Comparison of ENCODE assay signal across 9 mouse cellular contexts in the genomic region with DNA sequence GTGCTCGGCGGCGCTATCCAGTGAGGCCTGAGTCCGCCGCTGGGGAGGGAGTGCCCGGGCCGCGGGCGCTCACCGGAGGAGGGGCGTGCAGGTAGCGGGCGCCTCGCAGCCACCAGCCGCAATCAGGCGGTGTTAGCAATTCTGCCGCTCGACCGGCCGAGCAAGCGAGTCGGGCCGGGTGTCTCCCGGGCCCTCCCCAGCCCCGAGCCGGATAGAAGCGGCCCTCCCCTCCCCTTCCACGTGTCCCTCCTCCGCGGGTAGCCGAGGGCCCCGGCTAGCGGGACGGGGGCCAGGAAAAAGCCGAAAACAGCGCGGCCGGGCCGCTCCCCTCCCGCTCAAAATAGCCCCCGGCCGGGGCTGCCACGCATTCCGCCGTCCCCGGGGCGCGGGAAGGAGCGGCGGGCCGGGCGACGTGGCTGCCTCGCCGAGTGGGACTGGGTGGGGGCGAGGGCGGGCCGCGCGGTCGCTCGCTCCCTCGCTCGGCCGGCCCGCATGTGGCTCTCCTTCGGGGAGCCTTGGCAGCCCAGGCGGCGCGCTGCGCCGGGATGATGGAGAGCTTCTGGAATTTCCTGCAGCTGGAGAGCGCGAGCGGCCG. TPM values are rescaled to one million over a fixed set of nuclear protein-coding genes. Genes with fewer than 3 reads are reported as not detected.
A peak's percentile ranks its signal among the peaks of the same experiment; 100 is the strongest.
DNase-seq lines count a peak whose midpoint lies in the region; ATAC-seq and TF ChIP-seq lines count a peak whose summit lies in the region.
"Had no signal": no experiment of that assay in that cellular context is flagged by ENCODE, and none has a peak within 500 bp of the region (broad histone marks: within the 10 kb centered on the region; RNA-seq: fewer than 3 reads in every experiment).

No protein-coding gene starts in this region.

- H3K4me1 ChIP-seq in bone marrow macrophage, adult 2 months (ENCODE audit: control insufficient read depth, insufficient read depth, low read length) = no peaks in the 10 kb centered on the region
- peaks cover 59% of the 10 kb centered on the region for H3K4me1 ChIP-seq in kidney, embryonic 14.5 days (ENCODE audit: control insufficient read depth, insufficient read depth, low read length)
- H3K4me1 ChIP-seq in stomach, embryonic 16.5 days (ENCODE audit: control insufficient read depth, insufficient read depth, low read length) = peaks cover 50% of the 10 kb centered on the region

- H3K9me3 ChIP-seq in kidney, embryonic 14.5 days (ENCODE audit: control insufficient read depth, low read length) = no peaks in the 10 kb centered on the region
- no peaks in the 10 kb centered on the region for H3K9me3 ChIP-seq in stomach, embryonic 16.5 days (replicated peaks; ENCODE audit: control insufficient read depth, low read length)

- TF ChIP-seq POLR2A in bone marrow macrophage, adult 2 months (IDR thresholded peaks at IDR 0.05; ENCODE audit: borderline replicate concordance, low read depth, low read length) = no peak

- H3K4me3 ChIP-seq in bone marrow macrophage, adult 2 months (ENCODE audit: insufficient read depth, low read length) = peak overlapping the region; percentile 51
- peak overlapping the region; percentile 70 for H3K4me3 ChIP-seq in kidney, embryonic 14.5 days (ENCODE audit: low read length)
- peak overlapping the region; percentile 66 for H3K4me3 ChIP-seq in stomach, embryonic 16.5 days (replicated peaks; ENCODE audit: low read length)

- peak overlapping the region; percentile 84 for H3K9ac ChIP-seq in kidney, embryonic 14.5 days (ENCODE audit: low read depth, low read length)
- peak overlapping the region; percentile 82 for H3K9ac ChIP-seq in stomach, embryonic 16.5 days (ENCODE audit: low read length)

- 0% methylated on average over 44 of the region's 76 CpGs for WGBS in kidney, embryonic 14.5 days
- WGBS in stomach, embryonic 16.5 days = under 1% methylated on average over 66 of the region's 76 CpGs

- no peak for DNase-seq in cerebellum, postnatal 4 days (ENCODE audit: low spot score in 2 of 2)
- peak; percentile 71 for DNase-seq in lung, postnatal 14 days
- no peak for DNase-seq in layer of hippocampus, postnatal 36 days

- ATAC-seq in cerebellum, adult (ENCODE audit: insufficient number of reproducible peaks, low FRiP score, low TSS enrichment) = 0 out of 2 replicates have a peak, but pooled peaks have one; percentile 38
- peak; percentile 51; the same call in 1 of the 2 replicates for ATAC-seq in granulocyte monocyte progenitor cell, adult 5-6 weeks (replicated peaks; ENCODE audit: poor library complexity, severe bottlenecking)
- peak; percentile 53 for ATAC-seq in kidney, embryonic 14.5 days (ENCODE audit: low FRiP score, low TSS enrichment)
- ATAC-seq in stomach, embryonic 16.5 days (ENCODE audit: insufficient read depth, low FRiP score) = peak; percentile 77

- no peaks in the 10 kb centered on the region for H3K27me3 ChIP-seq in kidney, embryonic 14.5 days (ENCODE audit: control insufficient read depth, insufficient read depth, low read length)
- no peaks in the 10 kb centered on the region for H3K27me3 ChIP-seq in stomach, embryonic 16.5 days (ENCODE audit: control insufficient read depth, insufficient read depth, low read length)

- no peak for TF ChIP-seq CTCF in bone marrow macrophage, adult 2 months (IDR thresholded peaks at IDR 0.05; ENCODE audit: low read depth, low read length)

- H3K4me2 ChIP-seq in kidney, embryonic 14.5 days (replicated peaks; ENCODE audit: low read depth, low read length) = peak overlapping the region; percentile 100
- peak overlapping the region; percentile 99 for H3K4me2 ChIP-seq in stomach, embryonic 16.5 days (ENCODE audit: low read depth, low read length)

- H3K27ac ChIP-seq in bone marrow macrophage, adult 2 months (ENCODE audit: insufficient read depth, low read depth, low read length) = no peak overlapping the region
- peak overlapping the region; percentile 96 for H3K27ac ChIP-seq in kidney, embryonic 14.5 days (ENCODE audit: low read depth, low read length)
- H3K27ac ChIP-seq in stomach, embryonic 16.5 days (ENCODE audit: low read length) = peak overlapping the region; percentile 91
- H3K27ac ChIP-seq: macrophage had no signal

- H3K36me3 ChIP-seq in kidney, embryonic 14.5 days (ENCODE audit: control insufficient read depth, insufficient read depth, low read length) = no peaks in the 10 kb centered on the region
- no peaks in the 10 kb centered on the region for H3K36me3 ChIP-seq in stomach, embryonic 16.5 days (ENCODE audit: control insufficient read depth, insufficient read depth, low read length)

RNA-seq across cellular contexts. Expression of a gene that starts 27.6 kb away (rescaled TPM):
- 5.5 and 8.7 TPM in 2 replicates for polyA plus RNA-seq in bone marrow macrophage, adult 2 months (2012; ENCODE audit: insufficient read depth, insufficient read length, missing spikeins)
- total RNA-seq in granulocyte monocyte progenitor cell, adult 5-6 weeks (2014; fragmentation: Nextera tagmentation) = 1.3 and 4.7 TPM in 2 replicates
- total RNA-seq in granulocyte monocyte progenitor cell, adult 5-6 weeks (2017) = 0.26 and 0.93 TPM in 2 replicates
- polyA plus RNA-seq in kidney, embryonic 14.5 days (2014; fragmentation: Nextera tagmentation; extraction: Ambion mirVana) = 11.3 and 12.1 TPM in 2 replicates
- 4.9 and 7.1 TPM in 2 replicates for polyA plus RNA-seq in stomach, embryonic 16.5 days (2015; fragmentation: Nextera tagmentation; extraction: Ambion mirVana)
- 100 to 1,000 TPM; 111 to 113 TPM for total RNA-seq in layer of hippocampus, postnatal 36 days (2021)
